Mouse (Mus musculus) erythroid progenitor cell, adult 5-6 weeks (primary cell): ENCODE data around the gene Atp1b3. TPM values are rescaled to one million over a fixed set of nuclear protein-coding genes. Genes with fewer than 3 reads are reported as not detected.
"Not testable (repeated sequence)": the region's sequence is repeated elsewhere in the genome, so short reads cannot be mapped to it uniquely, and the experiment has no call there.

Experiments
- ATAC-seq: replicated peaks from 2 replicates; pipeline ENCODE4 v1.8.0; 2016; ENCODE audit warnings: moderate number of reproducible peaks, mild to moderate bottlenecking, moderate TSS enrichment, inconsistent platforms; ENCODE audit not compliant: poor library complexity, low FRiP score, severe bottlenecking
- total RNA-seq, 2 experiments: library from RNA; stranded (forward) in 1 of 2; stranded (reverse) in 1 of 2; fragments of 150-400 nt in 1 of 2; fragments of 186-747, 209-891 nt in 1 of 2; gene quantifications; 2 replicates each; pipeline versions ENCODE4 v1.2.3 to v1.2.4; 2015 to 2017; ENCODE audit warnings: low replicate concordance in 2 of 2

Gene Atp1b3
- total RNA-seq (2015; ENCODE audit: low replicate concordance), result 112 and 124 TPM in 2 replicates
- 74.0 and 75.0 TPM in 2 replicates for total RNA-seq (2017; ENCODE audit: low replicate concordance)

GRCm38 (mm10) chr9:96364141-96364838, at the start of gene Atp1b3:
Atp1b3 (minus strand) TSS chr9:96364442.
- peak; percentile 88 for ATAC-seq

- no peak for ATAC-seq
Observed at GRCm38 (mm10) chr9:96412821-96413405, 48.7 kb upstream of the Atp1b3 start.

- no peak for ATAC-seq
Observed at GRCm38 (mm10) chr9:96404312-96404711, 40.1 kb upstream of the Atp1b3 start.

- ATAC-seq, result not testable (repeated sequence)
Observed at GRCm38 (mm10) chr9:96399916-96400315, 35.7 kb upstream of the Atp1b3 start.

- no peak for ATAC-seq
Observed at GRCm38 (mm10) chr9:96399425-96399878, 35.2 kb upstream of the Atp1b3 start.

GRCm38 (mm10) chr9:96398614-96399013, 34.4 kb upstream of the Atp1b3 start:
- ATAC-seq, result no peak

- ATAC-seq, result no peak
Observed at GRCm38 (mm10) chr9:96398165-96398564, 33.9 kb upstream of the Atp1b3 start.

GRCm38 (mm10) chr9:96394910-96395690, 30.9 kb upstream of the Atp1b3 start:
- ATAC-seq, result no peak

- ATAC-seq, result no peak
Observed at GRCm38 (mm10) chr9:96393731-96394235, 29.5 kb upstream of the Atp1b3 start.

- no peak for ATAC-seq
Observed at GRCm38 (mm10) chr9:96393112-96393511, 28.9 kb upstream of the Atp1b3 start.

GRCm38 (mm10) chr9:96391921-96392320, 27.7 kb upstream of the Atp1b3 start:
- no peak for ATAC-seq

- ATAC-seq, result no peak
Observed at GRCm38 (mm10) chr9:96383714-96384487, 19.7 kb upstream of the Atp1b3 start.

GRCm38 (mm10) chr9:96382756-96383155, 18.5 kb upstream of the Atp1b3 start:
- no peak for ATAC-seq

GRCm38 (mm10) chr9:96381393-96381792, 17.2 kb upstream of the Atp1b3 start:
- ATAC-seq, result no peak

- ATAC-seq, result no peak
Observed at GRCm38 (mm10) chr9:96379551-96379950, 15.3 kb upstream of the Atp1b3 start.

GRCm38 (mm10) chr9:96378747-96379146, 14.5 kb upstream of the Atp1b3 start:
- no peak for ATAC-seq

GRCm38 (mm10) chr9:96377096-96377495, 12.9 kb upstream of the Atp1b3 start:
- no peak for ATAC-seq

GRCm38 (mm10) chr9:96375819-96376218, 11.6 kb upstream of the Atp1b3 start:
- no peak for ATAC-seq

- ATAC-seq, result no peak
Observed at GRCm38 (mm10) chr9:96371075-96371474, 6.8 kb upstream of the Atp1b3 start.
